Mouse (Mus musculus) kidney, postnatal 14 days (tissue): Measurements from ENCODE around the gene Furin.

Experiments
- DNase-seq: peaks from one replicate; pipeline ENCODE4 v3.0.0; 2022; ENCODE audit warnings: mixed read lengths

The Furin gene

DNA sequence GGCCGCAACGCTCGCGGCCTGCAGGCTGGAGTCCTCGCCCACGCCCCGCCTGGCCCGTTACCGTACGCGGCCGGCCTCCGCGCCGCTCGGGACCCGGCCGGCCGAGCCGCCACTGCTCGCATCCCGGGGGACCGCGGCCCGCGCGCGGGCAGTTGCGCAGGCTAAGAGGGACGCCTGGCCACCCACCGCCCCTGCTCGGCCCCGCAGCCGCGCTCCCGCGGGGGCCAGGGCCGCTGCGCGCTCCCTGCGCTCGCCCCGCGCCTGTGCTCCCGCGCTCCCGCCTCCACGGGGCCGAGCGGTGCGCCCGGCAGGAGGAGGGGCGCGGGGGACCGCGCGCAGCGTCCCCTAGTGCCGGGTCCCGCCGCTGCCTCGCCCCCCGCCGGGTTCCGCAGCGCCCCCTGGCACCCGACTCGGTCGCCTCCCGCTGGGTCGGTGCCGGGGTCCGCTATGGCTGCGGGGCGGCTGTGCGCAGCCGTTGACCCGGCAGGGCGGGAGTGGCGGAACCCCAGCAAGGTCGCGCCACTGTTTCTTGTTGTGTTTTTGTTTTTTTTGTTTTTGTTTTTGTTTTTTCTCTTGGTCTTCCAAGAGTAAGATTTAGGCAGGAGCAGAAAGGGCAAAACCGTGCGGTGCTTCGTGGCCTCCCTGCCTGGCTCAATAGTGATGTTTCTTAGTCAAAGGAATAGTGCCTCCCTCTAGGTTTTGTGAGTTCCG, 34.0 kb downstream of the Furin start, which contains the start of gene Man2a2:
Gene Man2a2, minus strand, starts transcription at position 335 of the 711 bp plus-strand sequence.
- DNase-seq, result peak; percentile 89

DNA sequence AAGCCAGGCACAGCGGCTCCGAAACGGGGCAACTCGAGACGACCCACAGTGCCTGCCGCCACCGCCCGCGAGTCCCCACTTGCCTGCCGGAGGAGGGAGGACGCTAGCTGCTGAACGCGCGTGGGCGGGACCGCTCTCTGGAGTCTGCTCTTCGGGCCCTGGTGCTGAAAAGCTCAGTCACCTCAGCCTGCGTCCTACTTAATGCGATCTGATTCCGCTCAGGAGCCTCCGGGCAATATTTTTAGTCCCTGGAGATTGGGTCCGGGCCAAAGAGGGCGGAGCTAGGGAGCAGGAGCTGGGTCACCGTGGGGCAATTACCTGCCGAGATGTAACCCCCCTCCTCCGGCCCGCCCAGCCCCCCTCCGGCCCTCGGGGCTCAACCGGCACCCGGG, 34.6 kb downstream of the Furin start:
- DNase-seq, result peak; percentile 85

GRCm38 (mm10) chr7:80369967-80370431, 35.2 kb downstream of the Furin start:
- no peak for DNase-seq

DNA sequence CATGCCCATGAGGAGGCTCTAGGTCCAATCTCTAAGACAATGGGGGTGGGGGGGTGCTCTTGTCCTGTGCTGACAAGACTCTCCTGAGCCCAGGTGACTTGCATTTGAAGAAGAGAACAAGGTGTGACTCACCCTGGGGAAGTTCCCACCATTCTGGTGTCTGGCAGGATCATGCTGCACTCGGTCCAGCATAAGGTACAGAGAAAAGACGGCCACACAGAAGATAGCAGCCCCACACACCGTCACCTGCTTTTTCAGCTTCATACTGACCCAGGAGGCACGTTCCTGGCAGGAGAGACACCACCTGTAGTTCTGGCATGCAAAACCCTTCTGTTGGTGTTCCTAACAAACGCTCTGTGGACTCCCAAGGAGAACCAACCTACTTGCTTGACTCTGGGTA, 35.8 kb downstream of the Furin start:
- DNase-seq, result no peak

DNA sequence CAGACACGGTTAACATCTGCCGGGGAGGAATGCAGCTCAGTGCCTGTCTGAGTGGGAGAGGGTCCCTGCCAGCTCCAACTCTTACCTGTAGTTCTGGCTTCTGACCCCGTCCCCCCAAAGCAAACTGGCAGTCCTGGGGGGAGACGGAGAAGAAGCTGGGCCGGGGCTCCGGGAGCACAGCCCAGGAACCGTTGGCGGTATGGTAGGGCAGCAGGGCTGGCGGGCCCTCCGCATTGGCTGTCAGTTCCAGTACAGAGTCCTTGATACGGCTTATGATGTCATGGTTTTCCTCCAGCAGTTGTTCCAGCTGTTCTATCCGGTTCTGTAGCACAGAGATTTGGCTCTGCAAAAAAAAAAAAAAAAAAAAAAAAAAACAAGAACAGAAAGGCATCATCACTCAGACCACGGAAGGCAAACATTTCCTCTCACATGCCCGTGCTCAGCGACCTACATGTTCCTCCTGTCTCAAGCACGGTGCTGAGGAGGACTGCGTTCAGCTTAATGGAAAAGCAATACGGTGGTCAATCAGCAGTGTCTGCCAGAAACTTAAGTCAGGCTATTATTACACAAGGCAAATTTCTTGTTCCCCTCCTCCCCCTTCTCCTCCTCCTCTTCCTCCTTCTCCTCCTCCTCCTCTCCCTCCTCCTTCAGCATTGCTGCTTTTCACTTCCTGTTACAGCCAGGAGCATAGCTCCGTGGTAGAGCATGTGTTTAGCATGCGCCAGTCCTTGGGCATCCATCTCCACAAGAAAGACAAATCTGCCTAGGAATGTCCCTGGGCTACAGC, 36.4 kb downstream of the Furin start:
- no peak for DNase-seq

GRCm38 (mm10) chr7:80368009-80368408, 37.2 kb downstream of the Furin start:
- DNase-seq, result no peak

- DNase-seq, result no peak
These were observed 38.0 kb downstream of the Furin start for GRCm38 (mm10) chr7:80367232-80367631.

- DNase-seq, result peak; percentile 78
These were observed 39.5 kb downstream of the Furin start for GRCm38 (mm10) chr7:80365759-80366158.

- DNase-seq, result no peak
These were observed 44.8 kb downstream of the Furin start for GRCm38 (mm10) chr7:80360435-80360834.

DNA sequence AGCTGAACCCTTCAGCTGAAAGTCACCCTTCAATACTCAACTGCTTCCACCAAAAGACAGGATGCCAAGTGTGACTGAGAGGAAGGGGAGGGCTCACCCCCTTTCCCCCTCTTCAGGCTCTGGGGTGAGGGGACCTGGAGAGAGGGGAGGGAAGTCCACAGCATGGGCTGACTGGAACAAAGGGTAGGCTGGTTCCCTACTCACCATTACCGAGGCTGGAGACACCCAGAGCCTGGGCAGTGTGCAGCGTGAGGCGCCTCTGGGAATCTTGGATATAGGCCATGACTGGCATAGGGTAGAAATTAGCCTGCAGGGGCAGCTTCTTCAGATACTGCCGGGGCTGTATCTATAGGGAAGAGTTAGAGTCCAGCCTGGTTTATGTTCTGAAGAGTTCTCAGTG, 47.2 kb downstream of the Furin start:
- DNase-seq, result no peak

DNA sequence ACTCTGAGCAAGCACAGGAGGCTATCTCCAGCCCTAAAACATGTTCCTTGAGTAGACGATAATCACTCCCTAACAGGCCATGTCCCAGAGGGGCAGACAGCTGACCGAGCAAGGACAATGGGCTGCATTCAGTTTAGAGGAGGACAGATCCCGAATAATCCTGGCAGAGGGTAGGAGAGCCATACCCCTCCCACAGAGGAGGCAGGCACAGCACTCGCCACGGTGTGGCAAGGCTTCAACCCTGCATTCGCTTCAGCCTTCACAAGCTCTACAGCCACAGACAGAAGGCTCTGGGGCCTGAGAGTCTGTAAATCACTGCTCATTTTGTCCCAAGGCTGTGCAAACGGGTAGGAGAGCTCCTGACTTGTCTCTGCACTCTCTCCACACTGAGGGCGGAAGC, 48.1 kb downstream of the Furin start:
- DNase-seq, result no peak

DNA sequence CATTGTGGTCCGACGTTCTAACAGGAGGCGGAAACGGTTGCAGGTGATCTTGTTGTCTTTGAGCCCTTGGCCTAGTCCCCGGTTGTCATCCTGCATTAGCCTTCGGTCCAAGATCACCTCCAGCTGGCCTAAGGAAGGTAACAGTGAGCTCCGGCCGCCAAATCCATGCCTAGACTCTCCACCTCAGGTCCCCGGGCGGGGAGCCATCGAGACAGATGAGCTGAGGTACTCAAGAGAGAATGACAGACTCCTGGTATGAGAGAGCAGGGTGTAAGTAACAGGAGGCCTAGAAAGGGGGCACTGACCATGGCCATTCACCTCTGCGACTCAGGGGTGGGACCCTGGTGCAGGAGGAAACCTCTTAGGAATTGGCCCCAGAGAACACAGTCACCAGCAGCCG, 48.9 kb downstream of the Furin start:
- no peak for DNase-seq

GRCm38 (mm10) chr7:80352920-80353319, 52.3 kb downstream of the Furin start:
- DNase-seq, result no peak

- DNase-seq, result no peak
These were observed 54.4 kb downstream of the Furin start for GRCm38 (mm10) chr7:80350808-80351207.

GRCm38 (mm10) chr7:80347670-80348586, 57.3 kb downstream of the Furin start:
- DNase-seq, result no peak

DNA sequence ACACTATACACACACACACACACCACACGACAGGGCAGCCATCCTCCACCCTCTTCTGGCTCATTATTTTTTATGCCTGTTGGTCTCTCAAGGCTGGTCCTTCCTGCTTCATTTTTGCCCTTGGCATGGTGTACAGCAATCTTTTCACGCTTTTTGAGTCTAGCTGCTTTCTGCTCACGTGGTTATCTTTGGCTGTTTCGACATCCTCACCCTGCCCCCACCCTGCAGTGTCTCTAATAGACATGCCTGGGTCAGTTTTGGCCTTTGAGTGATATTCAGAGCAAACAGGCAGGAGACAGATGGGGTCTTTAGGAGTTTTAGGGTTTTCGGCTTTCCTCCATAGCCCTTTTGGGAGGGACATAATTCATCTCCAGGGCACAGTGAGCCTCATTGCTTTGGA, 58.4 kb downstream of the Furin start:
- DNase-seq, result no peak

GRCm38 (mm10) chr7:80346173-80346572, 59.1 kb downstream of the Furin start:
- no peak for DNase-seq

DNA sequence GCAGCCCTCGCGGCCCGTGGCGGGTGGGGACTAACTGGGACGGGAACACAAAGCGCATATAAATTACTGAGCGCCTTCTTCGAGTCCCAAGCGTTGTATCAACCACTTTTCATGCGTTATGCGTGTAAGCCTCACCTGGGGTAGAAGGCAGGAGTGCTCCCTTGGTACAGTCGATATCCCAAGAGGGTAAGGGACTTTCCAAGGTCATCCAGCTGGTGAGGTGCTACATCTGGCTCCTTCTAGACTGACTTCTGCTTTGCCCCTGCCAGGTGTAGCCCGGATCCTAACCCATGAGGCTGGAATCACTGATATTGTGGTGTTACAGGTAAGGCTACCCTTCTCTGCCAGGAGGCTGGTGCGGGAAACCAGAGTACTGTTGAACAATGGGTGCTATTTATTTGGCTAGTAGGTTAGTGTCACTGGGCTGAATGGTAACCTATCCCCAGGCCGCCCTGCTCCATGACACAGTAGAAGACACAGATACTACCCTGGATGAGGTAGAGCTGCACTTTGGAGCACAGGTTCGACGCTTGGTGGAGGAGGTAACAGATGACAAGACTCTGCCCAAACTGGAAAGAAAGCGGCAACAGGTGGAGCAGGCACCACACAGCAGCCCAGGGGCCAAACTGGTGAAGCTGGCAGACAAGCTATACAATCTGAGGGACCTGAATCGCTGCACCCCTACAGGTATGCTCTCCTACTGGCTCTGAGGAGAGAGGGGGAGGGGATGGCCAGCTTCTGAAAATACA, 61.8 kb downstream of the Furin start:
- no peak for DNase-seq

GRCm38 (mm10) chr7:80342858-80343257, 62.4 kb downstream of the Furin start, which contains the start of gene Hddc3:
Gene Hddc3 (plus strand): TSS chr7:80343104.
- peak; percentile 95 for DNase-seq

DNA sequence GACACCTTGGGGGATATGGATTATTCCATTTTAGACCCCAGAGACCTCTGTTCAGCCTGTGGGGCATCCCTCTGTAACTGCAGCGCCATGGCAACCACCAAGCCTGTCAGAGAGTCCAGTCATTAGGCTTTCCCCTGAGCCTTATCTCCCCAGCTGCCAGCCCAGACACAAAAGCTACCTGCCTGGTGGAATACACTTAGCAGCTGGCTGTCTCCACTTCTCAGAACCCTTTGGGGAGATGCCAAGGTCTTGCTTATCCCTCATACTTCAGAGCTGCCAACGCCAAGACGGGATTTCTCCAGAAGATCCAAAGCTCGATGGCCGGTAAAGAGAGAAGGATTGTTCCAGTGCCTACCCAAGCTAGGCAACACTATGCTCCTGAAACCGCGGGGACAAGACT, 63.4 kb downstream of the Furin start:
- no peak for DNase-seq

GRCm38 (mm10) chr7:80340793-80341192, 64.4 kb downstream of the Furin start, which contains the start of gene Unc45a:
Gene Unc45a (minus strand): TSS chr7:80341005.
- DNase-seq, result peak; percentile 83
